Mouse (Mus musculus) lung, embryonic 15.5 days (tissue): ENCODE measurements around the gene Cdc42bpa. TPM values are rescaled to one million over a fixed set of nuclear protein-coding genes. Genes with fewer than 3 reads are reported as not detected.

Experiments used
- ATAC-seq: fragments of 200-750 bp; cut with Nextera tagmentation; 2 replicates; pipeline ENCODE4 v1.8.0; 2017; ENCODE audit warnings: moderate number of reproducible peaks, borderline replicate concordance; ENCODE audit not compliant: low FRiP score, low TSS enrichment; ENCODE audit errors: extremely low read depth
- H3K27ac ChIP-seq: fragments of 300-500 bp; sonication (generic); 2 replicates; pipeline ENCODE4 v1.5.1; 2015; ENCODE audit warnings: moderate library complexity, mild to moderate bottlenecking, inconsistent platforms
- H3K27me3 ChIP-seq: fragments of 300-500 bp; sonication (generic); 2 replicates; pipeline ENCODE4 v1.6.1; 2015; ENCODE audit warnings: inconsistent platforms
- H3K36me3 ChIP-seq: fragments of 300-500 bp; sonication (generic); 2 replicates; pipeline ENCODE4 v1.6.1; 2015; ENCODE audit warnings: inconsistent platforms
- H3K4me1 ChIP-seq: fragments of 300-500 bp; sonication (generic); 2 replicates; pipeline ENCODE4 v1.6.1; 2015; ENCODE audit warnings: inconsistent platforms
- H3K4me2 ChIP-seq: fragments of 300-500 bp; sonication (generic); 2 replicates; pipeline ENCODE4 v1.6.1; 2015; ENCODE audit warnings: inconsistent platforms, mild to moderate bottlenecking, moderate library complexity
- H3K4me3 ChIP-seq: fragments of 300-500 bp; sonication (generic); 2 replicates; pipeline ENCODE4 v1.5.1; 2015; ENCODE audit warnings: mild to moderate bottlenecking, inconsistent platforms
- H3K9ac ChIP-seq: fragments of 300-500 bp; sonication (generic); 2 replicates; pipeline ENCODE4 v1.6.1; 2015; ENCODE audit warnings: inconsistent platforms
- H3K9me3 ChIP-seq: fragments of 300-500 bp; sonication (generic); 2 replicates; pipeline ENCODE4 v1.6.1; 2016; ENCODE audit warnings: inconsistent platforms
- WGBS: fragments of 180-500 bp; shearing (Covaris S2); methylation state at CpG from one replicate; pipeline ENCODE4 v1.1.7; 2015; 5-methylcytosine and 5-hydroxymethylcytosine counted together
- polyA plus RNA-seq: library from polyadenylated mRNA; unstranded; fragments of >200 nt; fragmentation: Nextera tagmentation; extraction: Ambion mirVana; gene quantifications from 2 replicates; pipeline ENCODE4 v1.2.1, GENCODE M21; 2015

Gene Cdc42bpa
- polyA plus RNA-seq, 1 experiment from 2014 or later: 12.6 TPM

- no peak for ATAC-seq
- 81% methylated on average over 4 of the region's 4 CpGs for whole genome bisulfite sequencing
- H3K27me3 ChIP-seq: no peaks in the 10 kb centered on the region
- no peak overlapping the region for H3K27ac ChIP-seq
- no peak overlapping the region for H3K4me3 ChIP-seq
- H3K4me1 ChIP-seq: no peaks in the 10 kb centered on the region
- H3K9me3 ChIP-seq: no peaks in the 10 kb centered on the region
- H3K9ac ChIP-seq: no peak overlapping the region
- H3K36me3 ChIP-seq: peaks cover 12% of the 10 kb centered on the region
- H3K4me2 ChIP-seq: no peak overlapping the region
Observed at GRCm38 (mm10) chr1:180148563-180148962, 188.3 kb downstream of the Cdc42bpa start.

GRCm38 (mm10) chr1:180151191-180151590, 190.9 kb downstream of the Cdc42bpa start:
- no peak overlapping the region for H3K9ac ChIP-seq
- H3K27ac ChIP-seq: no peak overlapping the region

GRCm38 (mm10) chr1:180158648-180159047, 198.4 kb downstream of the Cdc42bpa start:
- no peaks in the 10 kb centered on the region for H3K9me3 ChIP-seq
- no peaks in the 10 kb centered on the region for H3K4me1 ChIP-seq
- 42% methylated on average over 2 of the region's 2 CpGs for WGBS
- peak; percentile 59; the same call in 1 of the 2 replicates for ATAC-seq
- H3K27me3 ChIP-seq: no peaks in the 10 kb centered on the region
- H3K4me3 ChIP-seq: no peak overlapping the region
- no peak overlapping the region for H3K27ac ChIP-seq
- H3K9ac ChIP-seq: no peak overlapping the region
- peaks cover 3% of the 10 kb centered on the region; the same call in 1 of the 2 replicates for H3K36me3 ChIP-seq
- H3K4me2 ChIP-seq: no peak overlapping the region

More at GRCm38 (mm10) chr1:180151191-180151590, 190.9 kb downstream of the Cdc42bpa start:
- ATAC-seq: no peak
- peaks cover 12% of the 10 kb centered on the region for H3K36me3 ChIP-seq
- 80% methylated on average over 8 of the region's 8 CpGs for WGBS
- no peak overlapping the region for H3K4me3 ChIP-seq
- no peak overlapping the region for H3K4me2 ChIP-seq
- no peaks in the 10 kb centered on the region for H3K9me3 ChIP-seq
- H3K27me3 ChIP-seq: no peaks in the 10 kb centered on the region
- no peaks in the 10 kb centered on the region for H3K4me1 ChIP-seq

GRCm38 (mm10) chr1:180160545-180160944, 200.3 kb downstream of the Cdc42bpa start:
- Histone ChIP-seq H3K4me1 (no peaks in the 10 kb centered on the region), H3K9me3 (no peaks in the 10 kb centered on the region), H3K4me2 (no peak overlapping the region), H3K4me3 (no peak overlapping the region), H3K36me3 (peaks cover 3% of the 10 kb centered on the region; the same call in 1 of the 2 replicates), H3K27ac (no peak overlapping the region), H3K27me3 (no peaks in the 10 kb centered on the region), H3K9ac (no peak overlapping the region)
- whole genome bisulfite sequencing: 80% methylated on average over 2 of the region's 2 CpGs
- no peak for ATAC-seq

- ATAC-seq: no peak
- Histone ChIP-seq H3K27me3 (no peaks in the 10 kb centered on the region), H3K4me1 (no peaks in the 10 kb centered on the region), H3K27ac (no peak overlapping the region), H3K9ac (no peak overlapping the region), H3K9me3 (no peaks in the 10 kb centered on the region), H3K4me2 (no peak overlapping the region), H3K4me3 (no peak overlapping the region), H3K36me3 (peaks cover 3% of the 10 kb centered on the region; the same call in 1 of the 2 replicates)
- 92% methylated on average over 3 of the region's 3 CpGs for WGBS
Observed at GRCm38 (mm10) chr1:180161160-180161559, 200.9 kb downstream of the Cdc42bpa start.

GRCm38 (mm10) chr1:180161566-180162355, 201.5 kb downstream of the Cdc42bpa start:
- Histone ChIP-seq H3K4me1 (no peaks in the 10 kb centered on the region), H3K27ac (no peak overlapping the region), H3K9me3 (no peaks in the 10 kb centered on the region), H3K4me2 (no peak overlapping the region), H3K36me3 (peaks cover 3% of the 10 kb centered on the region; the same call in 1 of the 2 replicates), H3K27me3 (no peaks in the 10 kb centered on the region), H3K9ac (no peak overlapping the region), H3K4me3 (no peak overlapping the region)
- ATAC-seq: no peak
- WGBS: 82% methylated on average over 20 of the region's 20 CpGs

- ATAC-seq: no peak
- Histone ChIP-seq H3K4me1 (no peaks in the 10 kb centered on the region), H3K36me3 (peaks cover 3% of the 10 kb centered on the region; the same call in 1 of the 2 replicates), H3K9me3 (no peaks in the 10 kb centered on the region), H3K27ac (no peak overlapping the region), H3K9ac (no peak overlapping the region), H3K4me3 (no peak overlapping the region), H3K27me3 (no peaks in the 10 kb centered on the region), H3K4me2 (no peak overlapping the region)
- 77% methylated on average over 7 of the region's 7 CpGs for WGBS
Observed at GRCm38 (mm10) chr1:180162986-180163385, 202.7 kb downstream of the Cdc42bpa start.

- H3K9me3 ChIP-seq: no peaks in the 10 kb centered on the region
- H3K4me1 ChIP-seq: no peaks in the 10 kb centered on the region
- peaks cover 3% of the 10 kb centered on the region; the same call in 1 of the 2 replicates for H3K36me3 ChIP-seq
- no peak overlapping the region for H3K9ac ChIP-seq
- ATAC-seq: no peak
- 87% methylated on average over 5 of the region's 5 CpGs for WGBS
- H3K4me2 ChIP-seq: no peak overlapping the region
- H3K27me3 ChIP-seq: no peaks in the 10 kb centered on the region
- no peak overlapping the region for H3K4me3 ChIP-seq
- no peak overlapping the region for H3K27ac ChIP-seq
Observed at GRCm38 (mm10) chr1:180166533-180166932, 206.3 kb downstream of the Cdc42bpa start.

GRCm38 (mm10) chr1:180168294-180168693, 208.0 kb downstream of the Cdc42bpa start:
- H3K27me3 ChIP-seq: no peaks in the 10 kb centered on the region
- no peak overlapping the region for H3K4me2 ChIP-seq
- H3K27ac ChIP-seq: no peak overlapping the region
- H3K9me3 ChIP-seq: no peaks in the 10 kb centered on the region
- no peaks in the 10 kb centered on the region for H3K4me1 ChIP-seq
- no peak overlapping the region for H3K9ac ChIP-seq
- H3K4me3 ChIP-seq: no peak overlapping the region
- no peak for ATAC-seq
- H3K36me3 ChIP-seq: no peaks in the 10 kb centered on the region
- WGBS: 83% methylated on average over 6 of the region's 6 CpGs

GRCm38 (mm10) chr1:180169161-180169560, 208.9 kb downstream of the Cdc42bpa start:
- 87% methylated on average over 7 of the region's 7 CpGs for WGBS
- H3K4me3 ChIP-seq: no peak overlapping the region
- H3K4me2 ChIP-seq: no peak overlapping the region
- H3K9ac ChIP-seq: no peak overlapping the region
- H3K4me1 ChIP-seq: no peaks in the 10 kb centered on the region
- no peak overlapping the region for H3K27ac ChIP-seq
- H3K9me3 ChIP-seq: no peaks in the 10 kb centered on the region
- H3K27me3 ChIP-seq: no peaks in the 10 kb centered on the region
- ATAC-seq: no peak
- no peaks in the 10 kb centered on the region for H3K36me3 ChIP-seq

GRCm38 (mm10) chr1:180170071-180170470, 209.8 kb downstream of the Cdc42bpa start:
- Histone ChIP-seq H3K9ac (no peak overlapping the region), H3K4me3 (no peak overlapping the region), H3K36me3 (no peaks in the 10 kb centered on the region), H3K4me2 (no peak overlapping the region), H3K9me3 (no peaks in the 10 kb centered on the region), H3K4me1 (no peaks in the 10 kb centered on the region), H3K27ac (no peak overlapping the region), H3K27me3 (no peaks in the 10 kb centered on the region)
- 67% methylated on average over 8 of the region's 8 CpGs for WGBS
- ATAC-seq: no peak

- Histone ChIP-seq H3K4me3 (no peak overlapping the region), H3K4me1 (no peaks in the 10 kb centered on the region), H3K4me2 (no peak overlapping the region), H3K36me3 (no peaks in the 10 kb centered on the region), H3K27ac (no peak overlapping the region), H3K9me3 (no peaks in the 10 kb centered on the region), H3K9ac (no peak overlapping the region), H3K27me3 (no peaks in the 10 kb centered on the region)
- 56% methylated on average over 2 of the region's 2 CpGs for WGBS
- ATAC-seq: no peak
Observed at GRCm38 (mm10) chr1:180171883-180172282, 211.6 kb downstream of the Cdc42bpa start.
